Mouse (Mus musculus) intestine, embryonic 16.5 days (tissue): ENCODE measurements around the gene Myh11. TPM values are rescaled to one million over a fixed set of nuclear protein-coding genes. Genes with fewer than 3 reads are reported as not detected.

Source experiments
- ATAC-seq: fragments of 200-750 bp; cut with Nextera tagmentation; 2 replicates; pipeline ENCODE4 v1.8.0; 2017; ENCODE audit warnings: moderate TSS enrichment, moderate library complexity
- H3K27ac ChIP-seq: fragments of 300-500 bp; sonication (generic); 2 replicates; pipeline ENCODE4 v1.5.1; 2014; ENCODE audit warnings: mild to moderate bottlenecking, low read length
- H3K27me3 ChIP-seq: fragments of 300-500 bp; sonication (generic); replicated peaks from 2 replicates; pipeline ENCODE4 v1.6.1; 2014; ENCODE audit warnings: low read length, control low read depth, mixed read lengths; ENCODE audit not compliant: control insufficient read depth, insufficient read depth
- H3K36me3 ChIP-seq: fragments of 300-500 bp; sonication (generic); 2 replicates; pipeline ENCODE4 v1.6.1; 2014; ENCODE audit warnings: low read length, control low read depth; ENCODE audit not compliant: control insufficient read depth, insufficient read depth
- H3K4me1 ChIP-seq: fragments of 300-500 bp; sonication (generic); 2 replicates; pipeline ENCODE4 v1.6.1; 2014; ENCODE audit warnings: low read length, control low read depth, mixed read lengths; ENCODE audit not compliant: control insufficient read depth, insufficient read depth
- H3K4me2 ChIP-seq: fragments of 300-500 bp; sonication (generic); 2 replicates; pipeline ENCODE4 v1.6.1; 2014; ENCODE audit warnings: low read depth, low read length, control low read depth
- H3K4me3 ChIP-seq: fragments of 300-500 bp; sonication (generic); 2 replicates; pipeline ENCODE4 v1.5.1; 2014; ENCODE audit warnings: mild to moderate bottlenecking, low read length
- H3K9ac ChIP-seq: fragments of 300-500 bp; sonication (generic); 2 replicates; pipeline ENCODE4 v1.6.1; 2014; ENCODE audit warnings: low read depth, low read length
- H3K9me3 ChIP-seq: fragments of 300-500 bp; sonication (generic); 2 replicates; pipeline ENCODE4 v1.6.1; 2016; ENCODE audit warnings: low read length, control low read depth; ENCODE audit not compliant: control insufficient read depth
- WGBS: fragments of 180-500 bp; shearing (Covaris S2); extraction: QIAGEN DNeasy Blood & Tissue Kit; methylation state at CpG from one replicate; pipeline ENCODE4 v1.1.7; 2014; 5-methylcytosine and 5-hydroxymethylcytosine counted together
- polyA plus RNA-seq: library from polyadenylated mRNA; unstranded; fragments of >200 nt; fragmentation: Nextera tagmentation; extraction: Ambion mirVana; gene quantifications from 2 replicates; pipeline ENCODE4 v1.2.1, GENCODE M21; 2015

The Myh11 gene
- polyA plus RNA-seq, 1 experiment from 2014 or later: 140 TPM

GRCm38 (mm10) chr16:14295291-14295690, 4.1 kb upstream of the Myh11 start:
- 78% methylated on average over 2 of the region's 2 CpGs for WGBS

GRCm38 (mm10) chr16:14292205-14293199, 1.3 kb upstream of the Myh11 start:
- peak; percentile 68 for ATAC-seq
- H3K36me3 ChIP-seq: no peaks in the 10 kb centered on the region
- H3K4me3 ChIP-seq: peak overlapping the region; percentile 40
- WGBS: 7% methylated on average over 31 of the region's 31 CpGs
- H3K27me3 ChIP-seq: no peaks in the 10 kb centered on the region
- H3K4me1 ChIP-seq: peaks cover 5% of the 10 kb centered on the region
- H3K4me2 ChIP-seq: peak overlapping the region; percentile 55
- H3K27ac ChIP-seq: peak overlapping the region; percentile 88
- peak overlapping the region; percentile 61 for H3K9ac ChIP-seq
- no peaks in the 10 kb centered on the region for H3K9me3 ChIP-seq

More at GRCm38 (mm10) chr16:14295291-14295690, 4.1 kb upstream of the Myh11 start:
- ATAC-seq: no peak
- Histone ChIP-seq H3K36me3 (peaks cover 12% of the 10 kb centered on the region; the same call in 1 of the 2 replicates), H3K9me3 (no peaks in the 10 kb centered on the region), H3K4me3 (no peak overlapping the region), H3K27me3 (no peaks in the 10 kb centered on the region), H3K27ac (no peak overlapping the region), H3K4me1 (peaks cover 8% of the 10 kb centered on the region), H3K9ac (no peak overlapping the region), H3K4me2 (no peak overlapping the region)

GRCm38 (mm10) chr16:14272374-14272965, 18.7 kb downstream of the Myh11 start:
- H3K4me2 ChIP-seq: no peak overlapping the region
- H3K27ac ChIP-seq: peak overlapping the region; percentile 53
- no peaks in the 10 kb centered on the region for H3K9me3 ChIP-seq
- no peaks in the 10 kb centered on the region for H3K27me3 ChIP-seq
- H3K36me3 ChIP-seq: no peaks in the 10 kb centered on the region
- H3K4me3 ChIP-seq: no peak overlapping the region
- WGBS: 46% methylated on average over 4 of the region's 4 CpGs
- ATAC-seq: peak; percentile 40; the same call in 1 of the 2 replicates
- no peak overlapping the region for H3K9ac ChIP-seq
- 0 out of 2 replicates have a peak, but pooled peaks cover 3% of the 10 kb centered on the region for H3K4me1 ChIP-seq

- Histone ChIP-seq H3K36me3 (no peaks in the 10 kb centered on the region), H3K4me2 (no peak overlapping the region), H3K27me3 (no peaks in the 10 kb centered on the region), H3K4me1 (no peaks in the 10 kb centered on the region), H3K4me3 (no peak overlapping the region), H3K27ac (no peak overlapping the region), H3K9me3 (no peaks in the 10 kb centered on the region), H3K9ac (no peak overlapping the region)
- WGBS: 29% methylated on average over 4 of the region's 4 CpGs
- ATAC-seq: no peak
These were observed 25.8 kb downstream of the Myh11 start for GRCm38 (mm10) chr16:14265203-14265920.

- no peak overlapping the region for H3K4me3 ChIP-seq
- no peak overlapping the region for H3K9ac ChIP-seq
- whole genome bisulfite sequencing: 69% methylated on average over 2 of the region's 2 CpGs
- H3K4me1 ChIP-seq: no peaks in the 10 kb centered on the region
- no peak for ATAC-seq
- H3K27me3 ChIP-seq: no peaks in the 10 kb centered on the region
- no peak overlapping the region for H3K27ac ChIP-seq
- H3K4me2 ChIP-seq: no peak overlapping the region
- H3K9me3 ChIP-seq: no peaks in the 10 kb centered on the region
- no peaks in the 10 kb centered on the region for H3K36me3 ChIP-seq
These were observed 26.7 kb downstream of the Myh11 start for GRCm38 (mm10) chr16:14264504-14264903.

GRCm38 (mm10) chr16:14263241-14263640, 27.9 kb downstream of the Myh11 start:
- Histone ChIP-seq H3K4me2 (no peak overlapping the region), H3K4me3 (no peak overlapping the region), H3K36me3 (no peaks in the 10 kb centered on the region), H3K27me3 (no peaks in the 10 kb centered on the region), H3K9me3 (no peaks in the 10 kb centered on the region), H3K27ac (no peak overlapping the region), H3K4me1 (no peaks in the 10 kb centered on the region), H3K9ac (no peak overlapping the region)
- no peak for ATAC-seq
- WGBS: 81% methylated on average over 6 of the region's 6 CpGs

- Histone ChIP-seq H3K9ac (no peak overlapping the region), H3K4me2 (no peak overlapping the region), H3K27me3 (no peaks in the 10 kb centered on the region), H3K36me3 (no peaks in the 10 kb centered on the region), H3K4me3 (no peak overlapping the region), H3K4me1 (no peaks in the 10 kb centered on the region), H3K9me3 (no peaks in the 10 kb centered on the region), H3K27ac (no peak overlapping the region)
- no peak for ATAC-seq
- WGBS: 68% methylated on average over 1 of the region's 1 CpGs
These were observed 28.8 kb downstream of the Myh11 start for GRCm38 (mm10) chr16:14262410-14262809.

- no peaks in the 10 kb centered on the region for H3K9me3 ChIP-seq
- H3K36me3 ChIP-seq: no peaks in the 10 kb centered on the region
- H3K4me2 ChIP-seq: no peak overlapping the region
- H3K27me3 ChIP-seq: no peaks in the 10 kb centered on the region
- 0 out of 2 replicates have a peak, but pooled peaks have one; percentile 23 for ATAC-seq
- no peak overlapping the region for H3K4me3 ChIP-seq
- no peak overlapping the region for H3K9ac ChIP-seq
- no peaks in the 10 kb centered on the region for H3K4me1 ChIP-seq
- H3K27ac ChIP-seq: no peak overlapping the region
- 26% methylated on average over 2 of the region's 2 CpGs for WGBS
These were observed 32.3 kb downstream of the Myh11 start for GRCm38 (mm10) chr16:14258856-14259255.

GRCm38 (mm10) chr16:14253586-14253985, 37.6 kb downstream of the Myh11 start:
- no peaks in the 10 kb centered on the region for H3K36me3 ChIP-seq
- ATAC-seq: no peak
- no peaks in the 10 kb centered on the region for H3K27me3 ChIP-seq
- H3K4me1 ChIP-seq: no peaks in the 10 kb centered on the region
- no peak overlapping the region for H3K27ac ChIP-seq
- H3K4me2 ChIP-seq: no peak overlapping the region
- WGBS: 85% methylated on average over 3 of the region's 3 CpGs
- H3K4me3 ChIP-seq: no peak overlapping the region
- no peaks in the 10 kb centered on the region for H3K9me3 ChIP-seq
- H3K9ac ChIP-seq: no peak overlapping the region
